Mouse (Mus musculus): ENCODE measurements around the gene Trank1.

The Trank1 gene

GRCm38 (mm10) chr9:111304036-111304435 is 7.5 kb upstream of the Trank1 start:
- DNase-seq, result no peak

GRCm38 (mm10) chr9:111306142-111306541 is 5.4 kb upstream of the Trank1 start:
- no peak for DNase-seq

DNA sequence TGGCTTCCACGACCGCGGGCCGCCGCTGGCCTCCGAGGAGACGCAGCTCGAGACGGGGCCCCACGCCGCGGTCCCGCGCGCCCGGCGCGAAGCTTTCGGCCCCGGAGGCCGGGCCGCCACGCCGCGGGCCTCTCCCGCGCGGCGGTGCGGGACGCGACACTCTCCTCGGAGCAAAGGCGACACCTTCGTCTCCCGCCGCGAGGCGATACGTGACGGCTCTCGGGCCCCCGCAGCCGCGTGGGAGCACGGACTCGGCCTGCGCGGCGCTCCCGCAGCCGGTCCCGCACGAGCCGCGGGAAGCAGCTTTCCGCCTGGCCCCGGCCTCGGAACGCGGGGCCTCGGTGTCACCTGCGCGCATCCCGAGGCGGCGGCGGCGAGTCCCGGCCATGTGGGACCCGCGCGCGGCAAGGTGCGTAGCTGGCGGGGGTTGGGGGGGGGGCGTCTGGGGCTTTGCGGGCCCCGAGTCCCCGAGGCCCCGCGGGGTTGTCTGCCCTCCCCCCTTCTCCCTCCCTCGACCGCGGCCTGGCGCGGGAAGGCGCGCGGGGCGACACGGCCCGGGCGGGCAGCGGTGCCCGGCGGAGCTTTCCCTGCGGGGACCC is 403 bp downstream of the Trank1 start:
- no peak for DNase-seq

DNA sequence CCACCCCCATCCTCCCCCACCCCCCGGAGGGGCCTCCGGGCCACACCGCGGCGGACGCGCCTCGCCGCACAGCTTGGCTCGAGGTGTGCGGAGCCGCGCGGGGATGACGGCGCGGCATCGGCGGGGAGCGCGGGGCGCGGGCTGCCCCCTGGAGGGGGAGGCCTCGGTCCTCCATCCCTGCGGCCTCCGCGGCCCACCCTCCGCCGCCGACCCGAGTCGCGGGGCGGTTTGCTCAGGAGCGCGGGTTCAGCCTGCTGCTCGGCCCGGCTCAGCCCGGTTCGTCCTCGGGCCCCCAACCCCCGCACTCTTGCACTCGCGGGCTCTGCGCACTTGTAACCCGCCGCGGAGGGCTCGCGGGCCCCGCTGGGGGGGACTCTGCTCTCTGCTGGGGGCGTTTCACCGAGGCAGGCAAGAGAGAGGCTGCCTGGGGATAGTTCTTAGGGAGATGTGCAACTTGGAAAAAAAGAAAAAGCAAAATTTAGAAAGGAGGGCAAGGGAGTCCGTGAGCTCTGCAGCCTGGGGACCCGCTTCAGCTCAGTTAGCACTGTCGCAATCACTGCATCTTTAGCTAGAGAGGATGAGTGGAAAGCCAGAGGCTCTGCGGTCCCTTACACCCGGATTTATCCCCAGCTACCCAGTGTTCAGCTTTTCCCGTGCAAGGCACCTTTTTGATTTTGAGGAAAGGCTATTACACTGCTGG is 1.1 kb downstream of the Trank1 start:
- DNase-seq, result no peak

GRCm38 (mm10) chr9:111313299-111313698 is 1.8 kb downstream of the Trank1 start:
- no peak for DNase-seq

DNA sequence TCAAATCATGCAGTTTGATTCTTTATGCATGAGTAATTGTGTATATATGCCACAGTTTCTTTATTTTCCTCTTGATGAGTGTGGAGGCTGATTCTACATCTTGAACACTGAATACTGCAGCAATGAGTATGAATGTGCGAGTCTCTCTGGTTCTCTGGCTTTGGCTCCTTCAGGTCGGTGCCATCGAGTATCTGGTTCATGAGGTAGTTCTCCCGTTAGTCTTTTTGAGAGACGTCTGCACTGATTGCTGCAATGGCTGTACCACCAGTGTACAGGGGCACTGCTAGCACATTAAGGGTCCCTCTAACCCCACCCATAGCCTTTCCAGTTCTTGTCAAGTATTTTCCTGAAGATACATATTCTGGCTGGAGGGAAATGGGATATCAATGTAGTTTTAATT is 2.3 kb downstream of the Trank1 start:
- no peak for DNase-seq

DNA sequence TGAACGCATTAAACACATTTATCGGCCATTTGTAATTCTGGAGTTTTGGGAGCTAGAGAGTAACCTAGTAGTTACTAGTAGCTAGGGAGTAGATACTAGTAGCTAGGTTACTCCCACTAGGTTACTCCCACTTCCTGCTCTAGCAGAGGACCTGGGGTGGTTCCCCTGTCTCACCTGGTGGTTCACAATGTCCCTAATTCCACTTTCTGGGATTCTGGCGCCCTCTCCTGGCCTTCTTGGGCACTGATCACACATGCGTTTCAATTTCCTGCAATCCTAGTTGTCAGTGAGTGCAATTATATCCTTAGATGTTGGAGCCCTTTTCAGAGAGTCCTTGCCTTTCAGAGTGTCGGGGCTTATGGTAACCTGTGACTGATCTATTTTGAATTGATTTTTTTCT is 2.7 kb downstream of the Trank1 start:
- peak; percentile 38 to 44 for DNase-seq

DNA sequence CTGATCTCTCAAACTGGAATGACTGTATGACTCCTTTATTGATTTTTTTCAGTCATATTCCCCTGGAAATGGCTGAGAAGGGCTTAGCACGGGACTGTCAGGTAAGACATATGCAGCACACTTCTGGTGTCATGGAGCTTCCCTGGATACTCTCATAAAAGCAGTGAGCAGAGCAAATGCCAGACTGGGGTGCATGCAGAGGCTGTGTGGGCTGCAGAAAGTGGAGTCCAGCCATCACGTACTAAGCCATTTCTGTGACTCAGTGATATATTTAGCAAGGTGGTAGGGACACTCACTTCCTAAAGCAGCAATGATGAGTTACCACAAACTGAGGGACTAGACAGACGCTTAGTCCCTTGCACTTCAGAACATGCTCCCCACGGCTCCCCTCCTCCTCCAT is 9.4 kb downstream of the Trank1 start:
- no peak for DNase-seq

DNA sequence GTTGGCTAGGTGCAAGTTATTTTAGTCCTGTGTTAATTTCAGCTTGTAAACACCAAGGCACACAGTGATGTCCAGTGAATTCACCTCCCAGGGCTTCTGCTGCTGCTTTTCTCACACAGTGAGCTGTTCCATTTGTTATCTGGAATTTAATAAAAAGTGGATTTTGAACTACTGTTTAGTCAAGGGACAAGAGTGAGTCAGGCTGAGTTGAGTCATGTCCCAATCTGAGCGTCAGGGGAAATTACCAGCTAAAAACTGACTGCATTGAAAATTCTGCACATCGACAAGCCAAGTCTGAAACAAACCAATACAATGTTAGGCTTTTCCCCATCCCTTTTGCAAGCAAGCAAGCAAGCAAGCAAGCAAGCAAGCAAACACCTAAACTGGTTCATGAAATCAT is 13.3 kb downstream of the Trank1 start:
- no peak for DNase-seq

- DNase-seq, result no peak
These were observed 18.3 kb downstream of the Trank1 start for GRCm38 (mm10) chr9:111329881-111330280.

- no peak for DNase-seq
These were observed 22.3 kb downstream of the Trank1 start for GRCm38 (mm10) chr9:111333790-111334189.

DNA sequence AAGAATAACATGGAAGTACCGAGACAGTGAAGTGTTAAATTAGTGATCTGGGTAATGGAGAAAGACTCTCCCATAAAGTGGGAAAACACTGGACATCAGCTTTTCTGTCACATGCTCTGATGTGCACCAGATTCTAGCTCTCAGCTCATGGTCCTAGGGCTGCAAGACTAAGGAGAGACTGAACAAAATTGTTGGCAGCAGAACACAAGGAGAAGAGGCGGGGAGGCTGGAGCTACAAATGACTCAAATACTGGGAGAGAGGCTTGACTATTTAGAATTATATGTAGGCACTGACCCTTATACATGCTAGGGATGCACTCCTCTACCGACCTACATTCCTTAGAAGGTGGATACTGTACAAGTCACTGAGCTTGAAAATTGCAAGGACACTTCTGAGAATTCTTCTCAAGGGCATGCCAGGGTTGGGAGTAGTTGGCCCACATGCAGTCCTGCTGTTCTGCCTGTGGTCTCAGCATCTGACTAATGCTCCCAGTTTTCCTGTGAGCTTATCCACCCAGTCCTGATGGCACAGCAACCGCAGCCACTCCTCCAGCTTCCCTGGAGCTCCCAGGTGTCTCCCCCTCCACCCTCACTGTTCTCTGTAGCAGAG is 23.1 kb downstream of the Trank1 start:
- DNase-seq, result no peak

GRCm38 (mm10) chr9:111351233-111351632 is 39.7 kb downstream of the Trank1 start:
- no peak for DNase-seq

DNA sequence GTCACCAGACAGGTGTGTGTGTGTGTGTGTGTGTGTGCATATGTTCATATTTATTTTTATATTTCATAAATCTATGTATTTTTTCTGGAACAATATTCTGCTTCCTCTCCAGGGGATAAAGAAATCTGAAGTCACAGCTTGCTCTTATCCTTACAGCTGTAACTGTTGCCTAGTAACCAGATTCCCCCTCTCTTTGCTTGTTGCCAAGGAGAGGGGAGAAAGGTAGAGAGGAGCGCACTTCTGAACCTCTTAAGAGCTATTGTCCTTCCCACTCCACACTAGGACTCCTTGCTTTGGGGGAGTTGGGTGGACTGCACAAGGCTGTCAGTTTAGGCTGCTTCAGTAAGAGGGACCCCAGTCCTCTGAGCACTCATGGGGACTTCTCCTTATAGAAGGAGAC is 40.1 kb downstream of the Trank1 start:
- DNase-seq, result no peak

- DNase-seq, result no peak
These were observed 41.1 kb downstream of the Trank1 start for GRCm38 (mm10) chr9:111352646-111353045.

DNA sequence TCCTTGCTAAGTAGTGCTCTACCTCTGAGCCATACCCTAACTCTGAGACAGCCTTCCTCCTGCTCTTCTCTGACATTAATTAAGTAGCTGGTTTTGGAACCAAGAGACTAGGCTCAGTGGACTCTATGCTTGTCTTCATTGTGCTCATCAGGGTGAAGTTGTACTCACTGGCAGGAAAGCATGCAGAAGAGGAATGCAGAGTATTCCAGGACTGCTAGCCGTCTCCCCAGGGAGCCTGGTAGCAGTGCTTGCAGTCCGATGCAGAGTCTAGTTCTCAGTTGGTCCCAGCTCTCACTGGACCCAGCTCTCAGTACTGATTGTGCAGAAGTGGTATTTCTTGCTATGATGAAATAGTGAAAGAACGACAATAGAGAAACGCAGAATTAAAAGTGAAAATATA is 43.5 kb downstream of the Trank1 start:
- DNase-seq, result no peak

- no peak for DNase-seq
These were observed 44.8 kb downstream of the Trank1 start for GRCm38 (mm10) chr9:111356386-111356785.

DNA sequence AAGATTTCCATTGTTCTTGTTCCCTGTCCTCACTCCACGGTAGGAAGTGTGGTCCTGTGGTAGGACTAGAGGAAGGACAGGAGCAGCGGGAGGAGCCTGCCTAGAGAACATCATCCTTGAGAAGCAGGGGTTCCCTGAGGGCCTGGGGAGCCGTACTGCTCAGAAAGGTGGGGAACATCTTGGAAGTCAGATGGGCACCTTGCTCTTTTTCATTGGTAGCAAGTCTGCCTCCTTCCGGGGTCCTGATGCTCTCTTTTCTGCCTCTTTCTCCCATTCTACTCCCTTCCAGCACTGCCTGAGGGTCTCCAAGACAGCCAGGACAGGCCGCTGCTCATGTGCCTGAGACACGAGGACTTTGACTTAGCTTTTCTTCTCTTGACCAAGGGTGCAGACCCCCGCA is 52.1 kb downstream of the Trank1 start:
- DNase-seq, result no peak

DNA sequence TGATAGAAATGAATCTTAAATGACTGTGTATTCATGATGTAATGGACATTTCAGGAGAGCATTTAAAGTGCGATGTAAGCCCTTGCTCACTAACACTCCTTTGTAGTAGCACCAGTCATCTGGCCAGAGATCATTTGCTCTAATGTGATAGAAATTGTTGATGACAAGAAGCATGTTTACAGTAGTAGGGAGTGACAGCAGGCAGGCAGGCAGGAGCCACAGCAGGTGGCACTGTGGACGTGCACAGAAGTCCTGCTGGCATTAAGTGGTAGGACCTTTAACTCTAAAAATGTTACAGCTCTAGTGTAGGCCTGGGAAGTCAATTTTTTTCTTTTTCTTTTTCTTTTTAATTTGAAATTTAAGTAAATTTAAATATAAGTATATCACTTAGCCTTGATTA is 56.2 kb downstream of the Trank1 start:
- DNase-seq, result no peak

DNA sequence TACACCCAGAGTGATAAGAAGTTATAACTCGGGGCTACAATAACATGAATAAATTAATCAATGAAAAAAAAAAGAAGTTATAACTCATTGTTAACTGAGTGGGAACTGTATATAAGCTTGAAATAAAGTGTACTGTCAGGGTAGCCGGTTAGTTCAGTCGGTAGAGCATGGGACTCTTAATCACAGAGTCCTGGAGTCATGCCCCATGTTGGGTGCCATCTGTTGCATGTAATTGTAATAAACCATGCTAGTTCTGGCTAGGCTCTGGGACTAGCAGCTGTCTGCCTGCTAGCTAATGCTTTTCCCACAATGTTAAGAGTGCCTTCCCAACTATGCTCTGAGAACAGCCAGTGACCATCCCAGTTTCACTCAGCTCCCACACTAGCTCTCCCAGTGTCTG is 60.5 kb downstream of the Trank1 start:
- DNase-seq, result no peak

- no peak for DNase-seq
These were observed 66.3 kb downstream of the Trank1 start for GRCm38 (mm10) chr9:111377868-111378267.

- DNase-seq, result no peak
These were observed 69.8 kb downstream of the Trank1 start for GRCm38 (mm10) chr9:111381056-111382025.

DNA sequence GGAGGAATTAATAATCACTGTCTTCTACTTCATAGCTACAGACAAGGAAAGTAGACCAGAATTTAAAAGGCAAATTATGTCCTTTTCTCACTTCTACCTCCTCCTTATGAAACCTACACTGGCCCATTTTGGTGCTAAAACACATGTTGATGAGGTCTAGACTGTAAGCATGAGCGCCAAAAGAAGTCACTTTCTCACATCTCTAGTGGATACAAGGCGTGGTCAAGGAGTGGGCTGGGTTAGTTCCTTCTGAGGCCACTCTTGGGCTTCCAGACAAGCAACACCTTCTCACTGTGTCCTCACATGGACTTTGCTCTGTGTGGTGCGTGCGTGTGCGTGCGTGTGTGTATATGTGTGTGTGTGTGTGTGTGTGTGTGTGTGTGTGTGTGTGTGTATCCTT is 70.9 kb downstream of the Trank1 start:
- DNase-seq, result no peak
